Mouse (Mus musculus) C2C12 (cell line): ENCODE results near the gene Pdlim4.

ENCODE experiments used
- CEBPB ChIP-seq: IDR thresholded peaks from one replicate; pipeline ENCODE4 v1.6.1; 2011; ENCODE audit warnings: low read depth, mild to moderate bottlenecking, control low read depth, moderate library complexity
- CTCF ChIP-seq: IDR thresholded peaks from one replicate; pipeline ENCODE4 v1.5.1; 2011; ENCODE audit not compliant: control insufficient read depth, insufficient read depth, insufficient read length
- MAX ChIP-seq: IDR thresholded peaks from one replicate; pipeline ENCODE4 v1.6.1; 2011; ENCODE audit warnings: mild to moderate bottlenecking, control low read depth
- MYOD1 ChIP-seq: IDR thresholded peaks from one replicate; pipeline ENCODE4 v1.6.1; 2011; ENCODE audit warnings: low read depth; ENCODE audit not compliant: control insufficient read depth, insufficient read length
- MYOG ChIP-seq: IDR thresholded peaks from one replicate; pipeline ENCODE4 v1.6.1; 2011; ENCODE audit not compliant: control insufficient read depth, insufficient read length; ENCODE audit errors: extremely low read depth
- USF1 ChIP-seq: IDR thresholded peaks from one replicate; pipeline ENCODE4 v1.6.1; 2011; ENCODE audit warnings: low read depth, mild to moderate bottlenecking, control low read depth, moderate library complexity

- TF ChIP-seq CTCF (no peak), CEBPB (no peak), MAX (no peak), USF1 (no peak), MYOD1 (no peak), MYOG (no peak)
Observed at GRCm38 (mm10) chr11:54111291-54111690, 42.5 kb upstream of the Pdlim4 start.
